ENCODE assay signal across 27 mouse cellular contexts in genomic region chr2:140732616-140733183, GRCm38 (mm10).
DNase-seq lines count a peak whose midpoint lies in the region; ATAC-seq lines count a peak whose summit lies in the region.
"Had no signal": no experiment of that assay in that cellular context is flagged by ENCODE, and none has a peak within 500 bp of the region (broad histone marks: within the 10 kb centered on the region; RNA-seq: fewer than 3 reads in every experiment).

No protein-coding gene starts in this region.

- 0 out of 2 replicates have a peak overlapping the region, but pooled peaks have one; percentile 21 for H3K27ac ChIP-seq in forebrain, embryonic 10.5 days
- no peak overlapping the region for H3K27ac ChIP-seq in forebrain, embryonic 14.5 days (ENCODE audit: low read depth, low read length)
- no peak overlapping the region for H3K27ac ChIP-seq in heart, embryonic 14.5 days (replicated peaks in 1 of 2; ENCODE audit: control insufficient read depth in 1 of 2, insufficient read depth in 1 of 2, low read depth in 2 of 2, low read length in 2 of 2)
- 0 out of 2 replicates have a peak overlapping the region, but pooled peaks have one; percentile 57 for H3K27ac ChIP-seq in embryonic facial prominence, embryonic 10.5 days (replicated peaks)
- H3K27ac ChIP-seq in limb, embryonic 11.5 days (replicated peaks; ENCODE audit: low read depth, low read length), result no peak overlapping the region
- H3K27ac ChIP-seq: embryonic facial prominence, embryonic 12.5 days; forebrain, embryonic 12.5 days; gastrocnemius, adult 2 months; hindbrain, embryonic 10.5 days; hindbrain, postnatal 0 days; liver, embryonic 15.5 days; lung, embryonic 15.5 days; neural tube, embryonic 12.5 days had no signal

- ATAC-seq in forebrain, embryonic 14.5 days, result no peak
- ATAC-seq in heart, embryonic 14.5 days (ENCODE audit: insufficient number of reproducible peaks, insufficient read depth, low FRiP score, low read depth), result peak; percentile 26; the same call in 1 of the 2 replicates
- ATAC-seq in limb, embryonic 11.5 days (ENCODE audit: insufficient number of reproducible peaks, low FRiP score, low TSS enrichment, low read depth), result peak; percentile 44; the same call in 1 of the 2 replicates
- ATAC-seq: hindbrain, postnatal 0 days had no signal

- 57% methylated on average over 6 of the region's 6 CpGs for WGBS in forebrain, embryonic 10.5 days
- 57% methylated on average over 6 of the region's 6 CpGs for WGBS in forebrain, embryonic 14.5 days
- WGBS in heart, embryonic 14.5 days, result 13% methylated on average over 6 of the region's 6 CpGs
- 44% methylated on average over 6 of the region's 6 CpGs for WGBS in embryonic facial prominence, embryonic 10.5 days
- WGBS in limb, embryonic 11.5 days, result 8% methylated on average over 6 of the region's 6 CpGs

- DNase-seq in forebrain, embryonic 10.5 days (ENCODE audit: extremely low spot score, low spot score), result no peak
- no peak for DNase-seq in forebrain, embryonic 14.5 days (ENCODE audit: low spot score)
- DNase-seq in heart, postnatal 36 days, result no peak
- peak; percentile 15 for DNase-seq in embryonic facial prominence, embryonic 10.5 days (ENCODE audit: low spot score)
- DNase-seq in limb, embryonic 11.5 days (ENCODE audit: low spot score), result peak; percentile 31
- no peak for DNase-seq in c-Kit-positive CD71-positive TER-119-positive erythroid progenitor cells, embryonic 14.5 days (ENCODE audit: low spot score)
- DNase-seq: cerebellum, adult 18-20 months; cerebellum, postnatal 25 days; gastrocnemius, adult 2 months; kidney, adult 18-20 months; kidney, postnatal 4 days; liver; lung, postnatal 36 days; midbrain, embryonic 14.5 days; retina, postnatal 1 day; right cerebral cortex, postnatal 25 days; spleen, adult 18-20 months; thymus, postnatal 14 days had no signal

- intact Hi-C loops in heart, postnatal 36 days (cut with DNase I), result no loop called here

- H3K36me3 ChIP-seq in forebrain, embryonic 10.5 days (replicated peaks), result no peaks in the 10 kb centered on the region
- no peaks in the 10 kb centered on the region for H3K36me3 ChIP-seq in forebrain, embryonic 14.5 days (ENCODE audit: control insufficient read depth, insufficient read depth, low read length)
- no peaks in the 10 kb centered on the region for H3K36me3 ChIP-seq in heart, embryonic 14.5 days (ENCODE audit: control insufficient read depth, insufficient read depth, low read length)
- H3K36me3 ChIP-seq in embryonic facial prominence, embryonic 10.5 days (replicated peaks), result no peaks in the 10 kb centered on the region
- no peaks in the 10 kb centered on the region for H3K36me3 ChIP-seq in limb, embryonic 11.5 days (ENCODE audit: control insufficient read depth, insufficient read depth, low read length)
- H3K36me3 ChIP-seq: embryonic facial prominence, embryonic 12.5 days; forebrain, embryonic 12.5 days; hindbrain, embryonic 10.5 days; liver, embryonic 15.5 days; lung, embryonic 15.5 days; neural tube, embryonic 12.5 days had no signal

- no peaks in the 10 kb centered on the region for H3K9me3 ChIP-seq in forebrain, embryonic 10.5 days
- no peaks in the 10 kb centered on the region for H3K9me3 ChIP-seq in forebrain, embryonic 14.5 days (replicated peaks; ENCODE audit: control insufficient read depth, low read length)
- H3K9me3 ChIP-seq in heart, embryonic 14.5 days (ENCODE audit: control insufficient read depth, low read length), result no peaks in the 10 kb centered on the region
- H3K9me3 ChIP-seq in embryonic facial prominence, embryonic 10.5 days, result no peaks in the 10 kb centered on the region
- no peaks in the 10 kb centered on the region for H3K9me3 ChIP-seq in limb, embryonic 11.5 days (ENCODE audit: control insufficient read depth, low read length)
- H3K9me3 ChIP-seq: embryonic facial prominence, embryonic 12.5 days; forebrain, embryonic 12.5 days; hindbrain, embryonic 10.5 days; liver, embryonic 15.5 days; lung, embryonic 15.5 days; megakaryocyte, embryonic 14.5 days; neural tube, embryonic 12.5 days had no signal

- no peak overlapping the region for H3K4me2 ChIP-seq in forebrain, embryonic 14.5 days (ENCODE audit: low read length)
- peak overlapping the region; percentile 35; the same call in 1 of the 2 replicates for H3K4me2 ChIP-seq in heart, embryonic 14.5 days (ENCODE audit: low read length)
- no peak overlapping the region for H3K4me2 ChIP-seq in limb, embryonic 11.5 days (ENCODE audit: low read depth, severe bottlenecking)
- H3K4me2 ChIP-seq: embryonic facial prominence, embryonic 12.5 days; forebrain, embryonic 12.5 days; liver, embryonic 15.5 days; lung, embryonic 15.5 days; neural tube, embryonic 12.5 days had no signal

- H3K4me3 ChIP-seq in forebrain, embryonic 10.5 days, result no peak overlapping the region
- H3K4me3 ChIP-seq in forebrain, embryonic 14.5 days (ENCODE audit: low read depth, low read length), result no peak overlapping the region
- no peak overlapping the region for H3K4me3 ChIP-seq in heart, embryonic 14.5 days (ENCODE audit: control insufficient read depth in 1 of 2, insufficient read depth in 1 of 2, low read depth in 1 of 2, low read length in 2 of 2)
- H3K4me3 ChIP-seq in embryonic facial prominence, embryonic 10.5 days, result no peak overlapping the region
- no peak overlapping the region for H3K4me3 ChIP-seq in limb, embryonic 11.5 days (ENCODE audit: low read depth, low read length)
- H3K4me3 ChIP-seq: embryonic facial prominence, embryonic 12.5 days; forebrain, embryonic 12.5 days; gastrocnemius, adult 2 months; hindbrain, embryonic 10.5 days; liver, embryonic 15.5 days; lung, embryonic 15.5 days; megakaryocyte, embryonic 14.5 days; neural tube, embryonic 12.5 days had no signal

- H3K9ac ChIP-seq in forebrain, embryonic 14.5 days (ENCODE audit: low read length), result no peak overlapping the region
- H3K9ac ChIP-seq in heart, embryonic 14.5 days (ENCODE audit: low read length), result no peak overlapping the region
- H3K9ac ChIP-seq in limb, embryonic 11.5 days (ENCODE audit: low read length), result no peak overlapping the region
- H3K9ac ChIP-seq: embryonic facial prominence, embryonic 12.5 days; forebrain, embryonic 12.5 days; liver, embryonic 15.5 days; lung, embryonic 15.5 days; neural tube, embryonic 12.5 days had no signal

- 0 out of 2 replicates have a peak, but pooled peaks cover 2% of the 10 kb centered on the region for H3K4me1 ChIP-seq in forebrain, embryonic 10.5 days
- no peaks in the 10 kb centered on the region for H3K4me1 ChIP-seq in forebrain, embryonic 14.5 days (ENCODE audit: control insufficient read depth, insufficient read depth, low read length)
- H3K4me1 ChIP-seq in heart, embryonic 14.5 days (ENCODE audit: control insufficient read depth in 2 of 2, insufficient read depth in 2 of 2, low read length in 2 of 2), result peaks cover 0 to 6% of the 10 kb centered on the region in 2 experiments; a peak in 2 of 4 replicates
- peaks cover 6% of the 10 kb centered on the region; the same call in 1 of the 2 replicates for H3K4me1 ChIP-seq in embryonic facial prominence, embryonic 10.5 days
- no peaks in the 10 kb centered on the region for H3K4me1 ChIP-seq in limb, embryonic 11.5 days (ENCODE audit: control insufficient read depth, insufficient read depth, low read length)
- H3K4me1 ChIP-seq: forebrain, embryonic 12.5 days; hindbrain, embryonic 10.5 days; liver, embryonic 15.5 days; lung, embryonic 15.5 days; megakaryocyte, embryonic 14.5 days; neural tube, embryonic 12.5 days had no signal

- H3K27me3 ChIP-seq in forebrain, embryonic 10.5 days (ENCODE audit: poor library complexity, severe bottlenecking), result no peaks in the 10 kb centered on the region
- no peaks in the 10 kb centered on the region for H3K27me3 ChIP-seq in forebrain, embryonic 14.5 days (replicated peaks; ENCODE audit: control insufficient read depth, insufficient read depth, low read length)
- no peaks in the 10 kb centered on the region for H3K27me3 ChIP-seq in heart, embryonic 14.5 days (ENCODE audit: control insufficient read depth, insufficient read depth, low read length)
- H3K27me3 ChIP-seq in embryonic facial prominence, embryonic 10.5 days (replicated peaks; ENCODE audit: low read depth, poor library complexity, severe bottlenecking), result no peaks in the 10 kb centered on the region
- no peaks in the 10 kb centered on the region for H3K27me3 ChIP-seq in limb, embryonic 11.5 days (ENCODE audit: control insufficient read depth, insufficient read depth, low read length)
- H3K27me3 ChIP-seq: embryonic facial prominence, embryonic 12.5 days; forebrain, embryonic 12.5 days; liver, embryonic 15.5 days; lung, embryonic 15.5 days; megakaryocyte, embryonic 14.5 days; neural tube, embryonic 12.5 days had no signal

Comparison
In these comparisons a context has a peak if more than half of its experiments do, and no peak if none do; other contexts are left out.
1. H3K27ac ChIP-seq: peak in forebrain, embryonic 10.5 days (single experiment) and embryonic facial prominence, embryonic 10.5 days (single experiment); none in forebrain, embryonic 14.5 days (single experiment), heart, embryonic 14.5 days (0 of 2) and limb, embryonic 11.5 days (single experiment).
2. DNase-seq: peak in embryonic facial prominence, embryonic 10.5 days (single experiment) and limb, embryonic 11.5 days (single experiment); none in forebrain, embryonic 10.5 days (single experiment), forebrain, embryonic 14.5 days (single experiment), heart, postnatal 36 days (0 of 2) and c-Kit-positive CD71-positive TER-119-positive erythroid progenitor cells, embryonic 14.5 days (single experiment).